Mouse (Mus musculus): ENCODE results near the gene Taf8. TPM values are rescaled to one million over a fixed set of nuclear protein-coding genes. Genes with fewer than 3 reads are reported as not detected.

The Taf8 gene
- total RNA-seq (2021), result 10 to 100 TPM in 1 of 2 experiments, 1 to 10 TPM in 1; 9.5 to 10.2 TPM
- long read RNA-seq, experiment 1, transcript Taf8-201 (9 exons, 2,784 nt), result major isoform, 7 of 9 reads
- long read RNA-seq, experiment 1, partial matches to known transcripts, result 0 of 9 reads
- long read RNA-seq, experiment 1, other reads (novel, unspliced or antisense), result 1 of 9 reads
- long read RNA-seq, experiment 2, partial matches to known transcripts, result 2 of 7 reads
- long read RNA-seq, experiment 2, other reads (novel, unspliced or antisense), result 0 of 7 reads

DNA sequence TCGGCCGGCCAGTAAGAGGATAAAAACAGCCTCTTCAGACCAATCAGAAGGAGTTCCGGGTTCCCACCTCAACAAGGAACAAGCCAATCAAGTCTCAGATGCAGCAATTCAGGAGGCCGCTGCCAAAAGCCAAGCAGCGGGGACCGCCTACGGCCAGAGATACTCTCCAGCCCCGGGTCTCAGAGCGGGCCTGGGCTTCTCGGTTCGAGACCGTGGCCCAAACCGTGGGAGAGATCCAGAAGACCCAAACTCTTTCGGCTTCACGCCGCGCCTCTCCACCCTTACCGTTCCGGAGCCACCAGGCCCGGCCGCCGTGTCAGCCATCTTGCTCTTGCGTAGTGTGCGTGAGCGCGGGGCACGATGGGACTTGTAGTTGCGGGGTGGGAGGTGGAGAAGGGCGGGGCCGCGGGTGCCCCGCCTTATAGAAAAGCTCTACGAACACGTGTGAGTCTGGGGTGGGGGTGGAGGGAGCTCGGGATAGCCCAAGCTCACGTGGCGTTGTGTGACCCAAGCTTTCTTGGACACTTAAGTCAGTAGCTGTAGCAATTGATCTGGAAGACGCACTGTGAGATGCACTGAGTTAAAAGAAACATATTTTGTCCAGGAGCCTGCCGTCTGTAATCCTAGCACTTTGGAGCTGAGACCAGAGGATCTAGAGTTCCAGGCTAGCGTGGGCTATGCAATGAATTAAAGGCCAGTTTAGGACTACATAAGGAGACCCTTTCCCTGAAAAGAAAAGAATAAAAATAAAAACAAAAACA, at the start of gene Taf8:
TSS of gene Taf8 (minus strand) at position 347 of the 761 bp plus-strand sequence.
- peak; percentile 94 for DNase-seq
- intact Hi-C loops (cut with DNase I; ENCODE audit: low total_unique reads), result no loop called here

DNA sequence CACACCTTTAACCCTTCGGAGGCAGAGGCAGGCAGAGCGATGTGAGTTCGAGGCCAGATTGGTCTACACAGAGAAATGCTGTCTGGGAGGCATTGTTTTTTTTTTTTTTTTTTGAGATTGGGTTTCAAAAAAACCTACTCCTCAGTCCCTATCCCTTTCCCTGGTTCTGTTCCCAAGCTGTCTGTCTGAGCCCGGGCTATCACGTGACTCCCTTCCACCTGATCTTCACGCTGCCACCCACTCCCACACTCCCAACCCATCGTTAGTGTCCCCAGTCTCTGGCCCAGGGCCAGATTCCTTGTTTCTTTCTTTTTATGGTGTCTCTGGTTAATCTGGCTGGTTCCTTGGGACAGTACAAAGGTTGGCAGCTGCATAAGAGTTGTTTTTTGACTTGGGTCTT, 49.0 kb upstream of the Taf8 start:
- intact Hi-C loops (cut with DNase I; ENCODE audit: low total_unique reads), result no loop called here
- no peak for DNase-seq

DNA sequence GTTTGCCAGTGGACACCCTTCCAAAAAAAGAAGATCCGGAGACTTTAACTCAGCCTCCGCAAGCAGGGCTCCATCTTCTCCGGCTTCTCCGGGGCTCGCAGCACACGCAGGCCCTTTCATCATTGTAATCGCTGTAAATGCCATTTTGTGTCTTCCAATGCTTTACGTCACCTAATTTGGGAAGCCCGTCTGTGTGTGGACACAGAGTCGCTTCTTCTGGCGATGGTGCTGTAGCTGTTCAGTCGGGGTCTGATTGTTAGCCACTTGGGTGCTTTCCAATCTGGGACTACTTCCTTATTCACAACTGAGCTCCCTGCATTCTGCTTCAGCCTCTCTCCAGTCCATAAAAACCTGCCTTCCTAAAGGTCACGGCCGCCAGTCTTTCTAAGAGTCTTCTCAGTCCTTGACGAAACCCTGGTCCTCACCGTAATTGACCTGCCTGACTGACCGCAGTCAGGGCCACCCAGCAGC, 43.8 kb upstream of the Taf8 start:
- intact Hi-C loops (cut with DNase I; ENCODE audit: low total_unique reads), result no loop called here
- no peak for DNase-seq

DNA sequence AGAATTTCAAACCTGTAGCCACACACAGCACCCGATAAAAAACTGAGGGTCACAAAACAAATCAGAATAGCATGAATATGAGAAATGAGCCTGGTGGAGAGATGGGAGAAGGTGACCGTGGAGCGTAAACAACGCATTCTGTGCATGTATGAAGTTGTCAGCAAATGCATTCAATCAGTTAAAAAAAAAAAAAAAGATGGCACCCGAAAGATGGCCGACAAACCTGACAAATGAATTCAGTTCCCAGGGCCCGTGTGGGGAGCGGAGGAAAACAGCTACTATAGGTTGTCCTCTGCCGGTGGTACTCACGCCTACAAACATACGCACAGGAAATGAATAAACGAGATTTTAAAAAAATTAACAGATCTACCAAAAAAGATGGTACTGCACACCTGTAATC, 43.1 kb upstream of the Taf8 start:
- intact Hi-C loops (cut with DNase I; ENCODE audit: low total_unique reads), result no loop called here
- DNase-seq, result no peak

DNA sequence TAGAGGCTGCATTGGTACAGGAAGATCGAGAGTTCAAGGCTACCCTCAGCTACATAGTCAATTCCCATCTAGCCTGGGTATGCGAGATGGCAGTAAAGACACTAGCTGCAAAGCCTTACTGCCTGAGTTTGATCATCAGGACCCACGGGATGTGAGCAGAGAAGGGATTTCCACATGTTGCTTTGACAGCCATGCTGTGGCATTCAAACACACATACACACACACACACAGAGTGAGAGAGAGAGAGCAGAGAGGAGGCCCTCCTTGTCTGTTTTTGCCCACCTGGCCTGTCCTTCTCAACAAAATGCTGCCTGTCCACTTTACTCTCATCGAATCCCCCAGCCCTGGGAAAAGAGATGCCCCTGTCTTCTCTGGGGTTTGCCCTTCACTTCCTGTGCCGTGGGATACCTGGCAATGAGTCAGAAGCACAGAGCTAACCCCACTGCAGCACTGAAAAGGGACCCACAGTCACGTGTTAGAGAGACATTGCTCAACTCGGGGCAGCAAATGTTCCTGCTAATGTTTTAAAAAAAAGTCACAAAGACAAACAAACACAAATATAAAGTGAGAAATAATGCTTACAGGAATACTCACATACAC, 41.1 kb upstream of the Taf8 start:
- intact Hi-C loops (cut with DNase I; ENCODE audit: low total_unique reads), result no loop called here
- no peak for DNase-seq

DNA sequence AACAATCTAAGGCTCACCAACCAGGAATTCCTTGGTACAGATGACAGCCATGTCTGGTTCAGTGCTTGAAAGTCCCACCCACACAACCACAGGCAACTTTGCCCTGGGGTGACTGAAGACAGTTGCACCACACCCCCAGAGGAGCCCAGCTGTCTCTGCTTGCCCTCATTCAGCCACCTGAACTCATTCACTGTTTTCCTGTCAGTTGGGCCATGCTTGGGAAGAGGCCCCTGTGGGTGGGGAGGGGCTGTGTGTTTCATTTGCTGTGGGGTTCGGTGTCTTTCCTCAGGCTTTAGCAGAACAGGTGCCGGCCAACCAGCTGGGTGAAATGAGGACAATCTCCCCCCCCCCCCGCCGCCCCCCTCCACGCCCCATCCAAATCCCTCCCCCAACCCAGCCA, 40.0 kb upstream of the Taf8 start:
- peak; percentile 46 for DNase-seq
- intact Hi-C loops (cut with DNase I; ENCODE audit: low total_unique reads), result no loop called here

DNA sequence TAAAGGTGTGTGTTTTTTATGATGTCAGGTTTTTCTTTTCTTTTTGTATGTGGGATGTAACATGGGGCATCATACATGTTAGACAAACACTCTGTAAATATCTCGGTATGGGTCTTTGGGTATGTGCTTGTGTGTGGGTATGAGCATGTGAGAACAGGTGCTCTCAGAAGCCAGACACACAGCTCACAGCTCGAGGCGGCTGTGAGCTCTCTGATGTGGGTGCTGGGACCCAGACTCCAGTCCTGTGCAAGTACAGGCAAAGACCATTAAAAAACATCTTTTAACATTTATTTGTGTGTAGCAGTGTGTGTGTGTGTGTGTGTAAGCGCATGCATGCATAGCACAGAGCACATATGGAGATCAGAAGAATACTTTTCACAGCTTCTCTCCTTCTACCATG, 37.0 kb upstream of the Taf8 start:
- intact Hi-C loops (cut with DNase I; ENCODE audit: low total_unique reads), result no loop called here
- DNase-seq, result no peak

DNA sequence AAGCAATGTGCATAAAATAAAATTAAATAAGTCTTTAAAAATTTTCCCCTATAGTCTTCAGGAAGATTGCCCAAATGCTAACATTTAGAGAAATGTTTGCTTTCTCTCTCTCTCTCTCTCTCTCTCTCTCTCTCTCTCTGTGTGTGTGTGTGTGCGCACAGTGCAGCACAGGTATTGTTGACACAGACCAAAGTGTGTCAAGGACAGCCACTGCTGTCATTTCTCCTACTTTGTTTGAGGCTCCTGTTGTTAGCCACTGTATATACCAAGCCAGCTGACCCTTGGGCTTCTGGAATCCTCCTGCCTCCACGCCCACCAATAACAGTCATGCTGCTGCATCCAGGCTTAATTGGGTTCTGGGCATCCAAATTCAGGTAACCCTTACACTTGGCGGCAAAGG, 36.0 kb upstream of the Taf8 start:
- intact Hi-C loops (cut with DNase I; ENCODE audit: low total_unique reads), result no loop called here
- no peak for DNase-seq

DNA sequence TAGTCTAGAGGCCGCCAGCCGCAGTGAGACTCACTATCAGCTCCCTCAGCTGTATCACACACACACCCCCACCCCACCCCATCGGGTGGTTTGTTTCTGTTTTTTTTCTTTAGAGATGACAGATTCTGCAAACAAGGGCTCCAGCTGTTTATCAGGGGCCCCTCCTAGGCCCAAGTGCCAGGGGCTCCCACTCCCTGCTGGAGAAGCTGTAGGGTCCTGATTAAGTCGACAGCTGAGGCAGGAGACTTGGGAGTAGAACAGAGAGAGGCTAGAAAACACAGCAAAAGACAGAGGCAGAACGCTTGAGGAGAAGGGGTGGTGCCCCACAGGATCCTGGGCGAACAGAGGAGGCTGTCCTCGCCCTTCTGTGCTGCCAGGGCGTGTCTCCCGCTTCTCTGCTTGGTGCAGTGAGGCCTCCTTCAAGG, 33.7 kb upstream of the Taf8 start:
- intact Hi-C loops (cut with DNase I; ENCODE audit: low total_unique reads), result no loop called here
- DNase-seq, result no peak

DNA sequence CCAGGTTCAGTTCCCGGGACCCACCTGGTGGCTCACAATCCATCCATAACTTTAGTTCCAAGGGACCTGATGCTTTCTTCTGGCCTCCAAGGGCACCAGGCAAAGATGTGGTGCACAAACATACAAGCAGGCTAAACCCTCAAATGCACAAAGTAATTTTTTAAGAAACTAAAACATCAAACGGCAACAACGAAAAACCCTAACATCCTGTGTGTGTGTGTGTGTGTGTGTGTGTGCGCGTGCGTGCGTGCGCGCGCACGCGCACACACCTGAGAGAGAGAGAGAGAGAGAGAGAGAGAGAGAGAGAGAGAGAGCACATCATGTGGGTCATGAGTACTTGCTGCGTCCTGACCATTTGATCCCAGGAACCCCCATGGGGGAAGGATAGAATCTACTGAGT, 31.6 kb upstream of the Taf8 start:
- intact Hi-C loops (cut with DNase I; ENCODE audit: low total_unique reads), result no loop called here
- no peak for DNase-seq

DNA sequence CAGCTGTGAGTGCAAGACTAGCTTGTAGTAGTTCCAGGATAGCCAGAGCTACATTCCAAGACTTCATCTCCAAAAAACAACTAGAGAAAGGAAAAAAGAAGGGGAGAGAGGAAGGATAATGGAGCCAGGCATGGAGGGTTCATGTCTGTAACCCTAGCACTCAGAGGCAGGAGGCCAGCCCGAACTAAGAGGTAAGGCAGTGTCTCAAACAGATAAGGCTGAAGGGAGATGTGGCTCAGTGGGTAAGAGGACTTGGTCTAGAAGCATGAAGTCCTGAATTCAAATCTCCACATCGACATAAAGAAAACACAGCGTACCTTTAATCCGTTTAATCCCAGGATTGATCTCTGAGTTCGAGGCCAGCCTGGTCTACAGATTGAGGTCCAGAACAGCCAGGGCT, 30.3 kb upstream of the Taf8 start:
- no peak for DNase-seq
- intact Hi-C loops (cut with DNase I; ENCODE audit: low total_unique reads), result no loop called here

DNA sequence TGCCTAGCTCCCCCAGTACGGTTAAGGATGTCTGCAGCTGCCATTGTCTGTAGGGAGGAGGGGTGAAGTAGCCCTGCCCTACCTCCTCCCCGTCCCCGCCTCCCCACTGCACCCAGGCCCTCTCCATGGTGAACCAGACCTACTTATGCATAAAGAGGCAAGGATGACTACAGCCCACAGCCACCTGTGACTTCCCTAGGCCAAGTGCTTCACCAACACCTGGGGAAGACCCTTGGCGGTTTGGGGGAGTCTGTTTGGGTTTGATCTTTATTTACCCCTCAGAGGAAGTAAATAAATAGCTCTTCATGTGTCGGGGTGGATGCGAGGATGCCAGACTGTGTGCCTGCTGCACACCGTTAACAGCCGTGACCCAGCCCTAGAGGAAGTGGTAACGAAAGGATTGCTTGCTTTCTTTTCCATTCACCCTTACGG, 29.3 kb upstream of the Taf8 start:
- intact Hi-C loops (cut with DNase I; ENCODE audit: low total_unique reads), result no loop called here
- DNase-seq, result no peak

DNA sequence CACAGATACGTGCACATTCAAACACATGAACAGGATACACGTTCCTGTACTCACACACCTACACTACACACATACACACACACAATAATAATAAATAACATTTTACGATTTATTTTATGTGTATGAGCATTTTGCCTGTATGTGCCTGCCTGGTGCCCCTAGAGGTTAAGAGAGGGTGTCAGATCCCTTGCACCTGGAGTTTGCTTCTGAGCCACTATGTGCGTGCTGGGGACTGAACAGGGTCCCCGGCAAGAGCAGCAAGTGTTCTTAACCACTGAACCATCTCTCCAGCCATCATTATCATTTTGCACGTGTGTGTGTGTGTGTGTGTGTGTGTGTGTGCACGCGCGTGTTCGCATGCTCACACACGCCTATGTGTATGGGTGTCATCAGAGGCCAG, 27.5 kb upstream of the Taf8 start:
- DNase-seq, result no peak
- intact Hi-C loops (cut with DNase I; ENCODE audit: low total_unique reads), result no loop called here

DNA sequence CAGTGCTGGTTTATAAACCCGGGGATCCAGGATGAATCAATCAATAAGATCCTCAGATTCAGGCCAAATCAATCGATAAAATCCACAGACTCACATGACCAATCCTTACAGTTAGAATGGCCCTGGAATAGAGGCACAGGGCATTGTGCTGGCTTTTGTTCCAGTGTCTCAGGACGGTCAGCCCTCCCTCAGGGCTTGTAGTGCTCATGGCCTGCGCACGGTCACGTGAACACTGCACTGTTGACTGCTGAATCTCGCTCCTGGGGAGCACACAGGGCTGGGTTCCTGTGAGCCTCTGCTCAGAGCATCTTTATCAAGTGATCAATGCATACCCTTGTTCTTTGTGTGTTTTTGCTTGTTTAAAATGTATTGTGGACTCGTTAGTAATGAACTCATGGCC, 26.8 kb upstream of the Taf8 start:
- intact Hi-C loops (cut with DNase I; ENCODE audit: low total_unique reads), result no loop called here
- DNase-seq, result no peak

DNA sequence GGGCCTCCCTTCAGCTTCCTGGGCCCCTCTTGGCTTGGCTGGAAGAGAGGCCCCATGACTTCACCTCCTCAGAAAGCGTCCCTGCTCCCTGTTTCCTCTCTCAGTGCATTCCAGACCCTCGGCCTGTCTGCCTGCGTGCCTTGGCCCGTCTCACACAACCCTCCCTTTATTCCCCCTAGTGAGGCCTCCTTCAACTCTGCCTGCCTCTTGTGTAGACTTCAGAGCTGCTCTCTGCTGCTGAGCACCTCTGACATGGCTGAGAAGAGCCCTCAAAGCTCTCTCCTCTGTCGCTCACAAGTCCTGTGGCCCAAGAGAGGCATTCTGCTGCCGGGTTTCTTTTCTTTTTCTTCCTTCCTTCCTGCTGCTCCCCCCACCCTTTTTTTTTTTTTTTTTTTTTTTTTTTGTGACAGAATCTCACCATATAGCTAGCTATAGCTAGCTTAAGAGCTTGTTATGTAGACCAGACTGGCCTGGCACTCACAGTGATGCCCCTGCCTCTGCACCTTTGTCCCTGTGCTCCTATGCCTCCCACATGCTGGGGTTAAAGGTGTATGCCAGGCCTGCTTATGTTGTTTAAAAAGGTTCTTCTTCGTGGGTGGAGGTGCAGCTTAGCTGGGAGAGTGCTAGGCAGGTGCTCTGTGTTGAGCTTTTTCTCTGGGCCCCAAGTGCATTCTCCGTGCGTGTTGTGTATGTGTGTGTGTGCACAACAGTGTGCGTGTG, 25.6 kb upstream of the Taf8 start:
- DNase-seq, result peak; percentile 34
- intact Hi-C loops (cut with DNase I; ENCODE audit: low total_unique reads), result no loop called here

DNA sequence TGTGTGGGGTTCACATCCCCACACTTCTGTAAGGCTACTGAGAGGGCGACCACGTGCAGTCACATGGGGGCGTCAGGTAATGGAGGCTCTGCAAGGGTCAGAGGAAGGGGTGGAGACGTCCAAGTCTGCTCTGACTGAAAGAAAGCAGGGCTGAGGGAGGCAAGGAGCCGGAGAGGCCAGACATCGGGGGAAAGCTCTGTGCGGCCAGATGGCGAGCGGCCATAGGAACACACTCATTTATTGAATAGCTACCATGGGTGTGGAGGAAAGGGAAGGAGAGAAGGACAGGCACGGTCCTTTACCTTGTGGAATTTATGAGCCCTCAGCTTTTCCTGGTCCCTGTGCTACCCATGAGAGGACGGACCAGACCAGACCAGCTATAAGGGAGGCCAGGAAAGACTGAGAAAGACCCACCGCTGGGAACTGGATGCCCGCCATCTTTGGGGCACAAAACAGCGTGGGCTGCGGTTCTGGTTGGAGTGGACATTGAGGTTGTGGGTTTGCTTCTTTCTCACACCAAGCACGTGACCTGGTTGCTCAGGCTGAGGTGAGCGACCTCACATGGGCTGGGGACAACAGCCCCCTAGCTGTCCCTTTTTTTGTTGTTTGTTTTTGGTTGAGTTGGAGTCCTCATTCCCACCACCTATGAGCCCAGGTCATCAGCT, 24.9 kb upstream of the Taf8 start:
- intact Hi-C loops (cut with DNase I; ENCODE audit: low total_unique reads), result no loop called here
- DNase-seq, result peak; percentile 60

DNA sequence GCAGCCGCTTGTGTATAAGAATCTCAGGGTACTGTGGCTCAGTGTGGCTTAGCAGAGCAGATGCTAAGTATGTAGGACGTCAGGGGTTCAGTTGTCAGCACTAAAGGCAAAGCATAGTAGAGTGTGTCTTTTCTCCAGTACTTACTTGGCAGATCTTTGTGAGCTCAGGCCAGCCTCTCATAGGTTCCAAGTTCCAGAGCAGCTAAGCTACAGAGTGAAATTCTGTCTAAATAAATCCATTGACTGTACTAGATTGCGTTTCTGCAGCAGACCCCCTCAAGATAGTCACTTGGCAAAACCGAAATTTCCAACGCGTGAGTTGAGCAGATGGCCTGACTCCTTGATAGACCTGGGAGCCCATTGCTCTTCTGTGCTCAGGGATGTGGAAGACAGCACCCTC, 22.9 kb upstream of the Taf8 start:
- intact Hi-C loops (cut with DNase I; ENCODE audit: low total_unique reads), result no loop called here
- no peak for DNase-seq

DNA sequence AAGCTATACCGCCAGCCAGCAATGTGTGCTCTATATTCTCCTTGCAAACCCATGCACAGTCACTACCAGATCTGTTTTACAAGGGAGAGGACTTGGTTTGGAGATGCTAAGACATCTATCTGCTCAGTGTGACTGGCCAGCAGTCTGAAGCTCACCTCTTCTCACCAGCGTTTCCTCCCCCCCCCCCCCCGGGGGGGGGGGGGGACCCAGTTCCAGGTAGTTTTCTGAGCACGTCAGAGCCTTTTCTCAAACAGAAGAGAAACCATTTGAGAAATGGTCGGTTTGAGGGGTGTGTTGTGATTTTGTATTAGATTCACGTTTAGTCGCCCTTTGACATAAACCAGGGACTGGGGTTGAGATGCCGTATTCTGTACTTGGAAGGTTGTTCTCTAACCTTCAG, 22.0 kb upstream of the Taf8 start:
- intact Hi-C loops (cut with DNase I; ENCODE audit: low total_unique reads), result no loop called here

DNA sequence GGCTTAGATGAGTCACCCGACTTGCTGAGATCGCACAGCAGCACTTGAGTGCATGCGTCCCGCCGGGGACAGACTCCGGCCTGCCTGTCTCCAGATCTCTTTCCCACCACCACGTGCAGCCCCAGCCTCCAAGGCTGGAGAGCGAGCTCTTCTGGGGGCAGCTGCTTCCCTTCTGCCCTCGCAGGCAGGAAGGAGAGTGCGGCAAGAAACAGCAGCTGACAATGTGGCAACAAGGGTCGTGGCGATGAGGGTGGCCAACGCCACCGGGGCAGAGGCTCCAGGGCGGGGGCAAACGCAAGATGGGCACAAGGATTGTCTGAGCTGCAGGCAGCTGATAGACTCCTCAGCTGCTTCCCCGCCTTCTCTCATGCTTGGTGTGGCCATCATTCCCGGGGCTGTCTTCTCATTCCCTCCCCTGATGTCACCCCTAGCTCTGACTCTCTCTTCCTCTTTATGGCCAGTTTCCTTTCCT, 21.2 kb upstream of the Taf8 start:
- peak; percentile 70 for DNase-seq

More for the DNA sequence above, 22.0 kb upstream of the Taf8 start:
- no peak for DNase-seq

DNA sequence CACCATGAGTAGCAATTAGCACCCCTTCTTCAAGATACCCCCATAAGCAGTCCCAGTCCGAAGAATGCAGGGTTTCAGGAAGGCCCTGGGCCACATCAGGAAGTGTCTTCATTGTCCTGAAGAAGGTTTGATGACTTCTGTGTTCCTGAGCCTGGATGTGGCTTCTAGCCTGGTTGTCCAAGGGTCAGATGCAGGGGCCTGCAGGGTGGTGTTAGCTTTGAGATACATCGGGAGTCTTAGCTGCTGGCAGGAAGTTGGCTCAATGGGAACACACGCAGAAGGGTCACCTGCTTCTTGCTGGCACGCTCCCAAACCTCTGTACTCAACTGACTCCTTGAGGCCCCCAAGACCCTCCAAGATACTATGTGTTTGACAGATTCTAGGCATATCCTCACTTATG, 20.4 kb upstream of the Taf8 start:
- DNase-seq, result no peak
- intact Hi-C loops (cut with DNase I; ENCODE audit: low total_unique reads), result no loop called here

More for the DNA sequence above, 21.2 kb upstream of the Taf8 start:
- intact Hi-C loops (cut with DNase I; ENCODE audit: low total_unique reads), result no loop called here

All from gastrocnemius, postnatal 14 days (tissue).